ENCODE assay signal across 11 mouse cellular contexts in the genomic region with DNA sequence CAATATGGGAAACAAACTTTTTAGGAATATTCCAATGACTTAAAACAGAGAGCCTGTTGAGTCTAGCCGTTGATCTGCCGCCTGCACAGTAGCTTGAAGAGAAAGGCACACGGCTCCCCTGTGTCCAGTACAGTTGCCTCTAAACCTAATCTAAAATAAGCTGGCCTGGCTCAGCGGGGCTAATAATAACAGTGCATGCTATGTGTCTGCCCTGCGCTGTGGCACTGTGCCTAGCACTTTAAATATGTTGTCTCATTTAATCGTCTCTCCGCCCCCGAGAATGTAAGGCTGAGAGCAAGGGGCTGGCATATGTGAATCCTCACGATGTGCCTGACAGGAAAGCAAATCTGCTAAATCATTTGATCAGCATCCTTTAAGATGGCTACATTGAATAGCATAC.
DNase-seq lines count a peak whose midpoint lies in the region; ATAC-seq and TF ChIP-seq lines count a peak whose summit lies in the region.
"Had no signal": no experiment of that assay in that cellular context is flagged by ENCODE, and none has a peak within 500 bp of the region (broad histone marks: within the 10 kb centered on the region; RNA-seq: fewer than 3 reads in every experiment).

No protein-coding gene starts in this region.

- no peak for TF ChIP-seq EP300 in stomach, postnatal 0 days (optimal IDR thresholded peaks at IDR 0.05)

- ATAC-seq in hindbrain, postnatal 0 days: no peak
- ATAC-seq in hindbrain, embryonic 11.5 days (ENCODE audit: low FRiP score): no peak
- ATAC-seq in stomach, embryonic 16.5 days (ENCODE audit: insufficient read depth, low FRiP score): 0 out of 2 replicates have a peak, but pooled peaks have one; percentile 30
- no peak for ATAC-seq in stomach, postnatal 0 days (ENCODE audit: low FRiP score, low TSS enrichment)

- H3K9me3 ChIP-seq in hindbrain, postnatal 0 days (ENCODE audit: low read length): no peaks in the 10 kb centered on the region
- no peaks in the 10 kb centered on the region for H3K9me3 ChIP-seq in hindbrain, embryonic 11.5 days (ENCODE audit: control insufficient read depth, low read length)
- H3K9me3 ChIP-seq in stomach, embryonic 16.5 days (replicated peaks; ENCODE audit: control insufficient read depth, low read length): no peaks in the 10 kb centered on the region
- H3K9me3 ChIP-seq in stomach, postnatal 0 days (ENCODE audit: control insufficient read depth, low read length): no peaks in the 10 kb centered on the region

- DNase-seq in cerebellum, postnatal 25 days: peak; percentile 42 to 55
- no peak for DNase-seq in cerebellum, adult 11 months
- no peak for DNase-seq in hindbrain, postnatal 0 days (ENCODE audit: low spot score)
- no peak for DNase-seq in hindbrain, embryonic 11.5 days (ENCODE audit: low spot score)
- DNase-seq in stomach, postnatal 0 days (ENCODE audit: low spot score): no peak
- DNase-seq in layer of hippocampus, adult 9-10 months (ENCODE audit: low spot score): no peak
- DNase-seq in retina, postnatal 1 day: no peak
- DNase-seq: cerebellum, adult 11-12 months; lung, postnatal 14 days; thymus, postnatal 14 days had no signal

- no peak overlapping the region for H3K4me3 ChIP-seq in hindbrain, postnatal 0 days (ENCODE audit: low read length)
- no peak overlapping the region for H3K4me3 ChIP-seq in hindbrain, embryonic 11.5 days (ENCODE audit: low read depth, low read length)
- H3K4me3 ChIP-seq in stomach, embryonic 16.5 days (replicated peaks; ENCODE audit: low read length): no peak overlapping the region
- H3K4me3 ChIP-seq in stomach, postnatal 0 days (ENCODE audit: low read depth, low read length): no peak overlapping the region

- H3K4me2 ChIP-seq in hindbrain, postnatal 0 days (ENCODE audit: low read depth, low read length): peak overlapping the region; percentile 26
- no peak overlapping the region for H3K4me2 ChIP-seq in hindbrain, embryonic 11.5 days (replicated peaks; ENCODE audit: low read depth, low read length)
- no peak overlapping the region for H3K4me2 ChIP-seq in stomach, embryonic 16.5 days (ENCODE audit: low read depth, low read length)
- H3K4me2 ChIP-seq in stomach, postnatal 0 days (replicated peaks; ENCODE audit: low read depth): no peak overlapping the region

- WGBS in hindbrain, postnatal 0 days: 36% methylated on average over 9 of the region's 9 CpGs
- WGBS in hindbrain, embryonic 11.5 days: 78% methylated on average over 9 of the region's 9 CpGs
- 56% methylated on average over 9 of the region's 9 CpGs for WGBS in stomach, embryonic 16.5 days
- WGBS in stomach, postnatal 0 days: 49% methylated on average over 9 of the region's 9 CpGs

- no peaks in the 10 kb centered on the region for H3K36me3 ChIP-seq in hindbrain, postnatal 0 days (ENCODE audit: insufficient read depth, low read length)
- no peaks in the 10 kb centered on the region for H3K36me3 ChIP-seq in hindbrain, embryonic 11.5 days (ENCODE audit: control insufficient read depth, insufficient read depth, low read length)
- no peaks in the 10 kb centered on the region for H3K36me3 ChIP-seq in stomach, embryonic 16.5 days (ENCODE audit: control insufficient read depth, insufficient read depth, low read length)
- H3K36me3 ChIP-seq in stomach, postnatal 0 days (ENCODE audit: control insufficient read depth, insufficient read depth, low read length): no peaks in the 10 kb centered on the region

- H3K4me1 ChIP-seq in hindbrain, postnatal 0 days (ENCODE audit: insufficient read depth, low read length): peaks cover 22% of the 10 kb centered on the region
- H3K4me1 ChIP-seq in hindbrain, embryonic 11.5 days (replicated peaks; ENCODE audit: control insufficient read depth, insufficient read depth, low read length): no peaks in the 10 kb centered on the region; the same call in 1 of the 2 replicates
- peaks cover 8% of the 10 kb centered on the region for H3K4me1 ChIP-seq in stomach, embryonic 16.5 days (ENCODE audit: control insufficient read depth, insufficient read depth, low read length)
- no peaks in the 10 kb centered on the region for H3K4me1 ChIP-seq in stomach, postnatal 0 days (replicated peaks; ENCODE audit: control insufficient read depth, insufficient read depth)

- TF ChIP-seq CTCF in hindbrain, postnatal 0 days (IDR thresholded peaks at IDR 0.05; ENCODE audit: low read depth): no peak
- TF ChIP-seq CTCF in stomach, postnatal 0 days (IDR thresholded peaks at IDR 0.05; ENCODE audit: low read depth): no peak

- H3K27me3 ChIP-seq in hindbrain, postnatal 0 days (ENCODE audit: insufficient read depth, low read length): no peaks in the 10 kb centered on the region
- H3K27me3 ChIP-seq in hindbrain, embryonic 11.5 days (ENCODE audit: control insufficient read depth, insufficient read depth, low read length): no peaks in the 10 kb centered on the region
- H3K27me3 ChIP-seq in stomach, embryonic 16.5 days (ENCODE audit: control insufficient read depth, insufficient read depth, low read length): no peaks in the 10 kb centered on the region
- H3K27me3 ChIP-seq in stomach, postnatal 0 days (ENCODE audit: control insufficient read depth, insufficient read depth, low read length): no peaks in the 10 kb centered on the region

- H3K9ac ChIP-seq in hindbrain, postnatal 0 days (replicated peaks; ENCODE audit: low read length): no peak overlapping the region
- H3K9ac ChIP-seq in hindbrain, embryonic 11.5 days (ENCODE audit: low read depth, low read length): no peak overlapping the region
- H3K9ac ChIP-seq in stomach, embryonic 16.5 days (ENCODE audit: low read length): no peak overlapping the region
- H3K9ac ChIP-seq in stomach, postnatal 0 days (ENCODE audit: low read length): no peak overlapping the region

- no peak overlapping the region for H3K27ac ChIP-seq in hindbrain, postnatal 0 days
- H3K27ac ChIP-seq in hindbrain, embryonic 11.5 days (ENCODE audit: low read depth, low read length): no peak overlapping the region
- no peak overlapping the region for H3K27ac ChIP-seq in stomach, embryonic 16.5 days (ENCODE audit: low read length)
- H3K27ac ChIP-seq in stomach, postnatal 0 days (replicated peaks): no peak overlapping the region

Comparison
In these comparisons a context has a peak if more than half of its experiments do, and no peak if none do; other contexts are left out.
1. DNase-seq: peak in cerebellum, postnatal 25 days (2 of 2); none in cerebellum, adult 11 months (single experiment), hindbrain, postnatal 0 days (single experiment), hindbrain, embryonic 11.5 days (single experiment), stomach, postnatal 0 days (single experiment), layer of hippocampus, adult 9-10 months (single experiment) and retina, postnatal 1 day (single experiment).